Mouse (Mus musculus) forebrain, embryonic 10.5 days (tissue): ENCODE results near the gene Cchcr1. TPM values are rescaled to one million over a fixed set of nuclear protein-coding genes. Genes with fewer than 3 reads are reported as not detected.
A peak's percentile ranks its signal among the peaks of the same experiment; 100 is the strongest.
"Not testable (repeated sequence)": the region's sequence is repeated elsewhere in the genome, so short reads cannot be mapped to it uniquely, and the experiment has no call there.

ENCODE experiments used
- DNase-seq: peaks from one replicate; pipeline ENCODE4 v3.0.0-alpha.2; 2017; ENCODE audit warnings: low spot score; ENCODE audit errors: extremely low spot score
- H3K27ac ChIP-seq: fragments of 300-500 bp; sonication (generic); 2 replicates; pipeline ENCODE4 v1.5.1; 2016; ENCODE audit warnings: mild to moderate bottlenecking
- H3K27me3 ChIP-seq: fragments of 300-500 bp; sonication (generic); 2 replicates; pipeline ENCODE4 v1.6.1; 2016; ENCODE audit warnings: mild to moderate bottlenecking; ENCODE audit not compliant: poor library complexity, severe bottlenecking
- H3K36me3 ChIP-seq: fragments of 300-500 bp; sonication (generic); replicated peaks from 2 replicates; pipeline ENCODE4 v1.6.1; 2016; ENCODE audit warnings: mild to moderate bottlenecking, moderate library complexity
- H3K4me1 ChIP-seq: fragments of 300-500 bp; sonication (generic); 2 replicates; pipeline ENCODE4 v1.6.1; 2016
- H3K4me3 ChIP-seq: fragments of 300-500 bp; sonication (generic); 2 replicates; pipeline ENCODE4 v1.5.1; 2016; ENCODE audit warnings: mild to moderate bottlenecking, moderate library complexity
- H3K9me3 ChIP-seq: fragments of 300-500 bp; sonication (generic); 2 replicates; pipeline ENCODE4 v1.6.1; 2016; ENCODE audit warnings: mild to moderate bottlenecking, moderate library complexity
- WGBS: fragments of 180-500 bp; shearing (Covaris S2); methylation state at CpG from one replicate; pipeline ENCODE4 v1.1.7; 2016; 5-methylcytosine and 5-hydroxymethylcytosine counted together
- polyA plus RNA-seq: library from polyadenylated mRNA; unstranded; fragments of >200 nt; fragmentation: Nextera tagmentation; extraction: Ambion mirVana; gene quantifications from 2 replicates; pipeline ENCODE4 v1.2.1, GENCODE M21; 2016

Cchcr1 gene
- polyA plus RNA-seq = 21.6 and 26.1 TPM in 2 replicates

- peak within 1 kb of the TSS; percentile 88 for H3K27ac ChIP-seq
- peak within 1 kb of the TSS; percentile 70 for H3K4me3 ChIP-seq
- under 1% methylated on average over 67 of the region's 67 CpGs for WGBS
- peaks cover 9% of the 10 kb centered on the region for H3K27me3 ChIP-seq
- H3K4me1 ChIP-seq = peaks cover 38% of the 10 kb centered on the region
- peak; percentile 99 for DNase-seq
- no peaks in the 10 kb centered on the region for H3K9me3 ChIP-seq
- H3K36me3 ChIP-seq = peaks cover 37% of the 10 kb centered on the region
These were observed at the start of gene Cchcr1, which contains the start of gene Tcf19 for GRCm38 (mm10) chr17:35516652-35517500. Gene Cchcr1, plus strand, starts transcription at chr17:35517100. Gene Tcf19, minus strand, starts transcription at chr17:35516824.

GRCm38 (mm10) chr17:35468936-35469335 lies 48.0 kb upstream of the Cchcr1 start:
- H3K36me3 ChIP-seq, DNase-seq, H3K9me3 ChIP-seq, H3K4me3 ChIP-seq, H3K27ac ChIP-seq: not testable (repeated sequence)
- WGBS = 71% methylated on average over 3 of the region's 3 CpGs
- H3K4me1 ChIP-seq = peaks cover 13% of the 10 kb centered on the region
- peaks cover 51% of the 10 kb centered on the region for H3K27me3 ChIP-seq

- peak within 1 kb of the TSS; percentile 56 for H3K4me3 ChIP-seq
- H3K4me1 ChIP-seq = peaks cover 13% of the 10 kb centered on the region
- peak; percentile 19 for DNase-seq
- H3K36me3 ChIP-seq = no peaks in the 10 kb centered on the region
- 2% methylated on average over 71 of the region's 80 CpGs for WGBS
- 0 out of 2 replicates have a peak within 1 kb of the TSS, but pooled peaks have one; percentile 8 for H3K27ac ChIP-seq
- peaks cover 54% of the 10 kb centered on the region for H3K27me3 ChIP-seq
- H3K9me3 ChIP-seq = no peaks in the 10 kb centered on the region
These were observed 46.8 kb upstream of the Cchcr1 start, which contains the start of gene H2-Q10 for GRCm38 (mm10) chr17:35469842-35470751. Gene H2-Q10, plus strand, starts transcription at chr17:35470089.

GRCm38 (mm10) chr17:35484066-35484465 lies 32.8 kb upstream of the Cchcr1 start:
- Histone ChIP-seq H3K36me3 (no peaks in the 10 kb centered on the region), H3K27ac (no peak overlapping the region), H3K4me3 (no peak overlapping the region), H3K9me3 (no peaks in the 10 kb centered on the region), H3K4me1 (peaks cover 4% of the 10 kb centered on the region), H3K27me3 (no peaks in the 10 kb centered on the region)
- DNase-seq = peak; percentile 45
- WGBS = 3% methylated on average over 9 of the region's 9 CpGs

GRCm38 (mm10) chr17:35485702-35486101 lies 31.2 kb upstream of the Cchcr1 start:
- Histone ChIP-seq H3K4me1 (peaks cover 10% of the 10 kb centered on the region), H3K9me3 (no peaks in the 10 kb centered on the region), H3K27ac (no peak overlapping the region; the same call in 1 of the 2 replicates), H3K4me3 (no peak overlapping the region), H3K36me3 (no peaks in the 10 kb centered on the region), H3K27me3 (no peaks in the 10 kb centered on the region)
- WGBS = 47% methylated on average over 4 of the region's 4 CpGs
- no peak for DNase-seq

- Histone ChIP-seq H3K36me3 (no peaks in the 10 kb centered on the region), H3K27me3 (no peaks in the 10 kb centered on the region), H3K27ac (no peak overlapping the region), H3K9me3 (no peaks in the 10 kb centered on the region), H3K4me1 (peaks cover 10% of the 10 kb centered on the region), H3K4me3 (no peak overlapping the region)
- DNase-seq = no peak
- WGBS = 75% methylated on average over 10 of the region's 10 CpGs
These were observed 30.2 kb upstream of the Cchcr1 start for GRCm38 (mm10) chr17:35486726-35487125.

- Histone ChIP-seq H3K9me3 (no peaks in the 10 kb centered on the region), H3K4me3 (no peak overlapping the region), H3K4me1 (peaks cover 10% of the 10 kb centered on the region), H3K27me3 (no peaks in the 10 kb centered on the region), H3K36me3 (no peaks in the 10 kb centered on the region), H3K27ac (no peak overlapping the region)
- DNase-seq = no peak
- WGBS = 93% methylated on average over 2 of the region's 2 CpGs
These were observed 28.9 kb upstream of the Cchcr1 start for GRCm38 (mm10) chr17:35488041-35488440.

- whole genome bisulfite sequencing = 53% methylated on average over 5 of the region's 5 CpGs
- Histone ChIP-seq H3K27ac (no peak overlapping the region), H3K4me3 (no peak overlapping the region)
These were observed 26.6 kb upstream of the Cchcr1 start for GRCm38 (mm10) chr17:35490320-35490719.

GRCm38 (mm10) chr17:35497124-35497523 lies 19.8 kb upstream of the Cchcr1 start:
- WGBS = 93% methylated on average over 7 of the region's 7 CpGs
- Histone ChIP-seq H3K9me3 (no peaks in the 10 kb centered on the region), H3K4me3 (no peak overlapping the region), H3K36me3 (no peaks in the 10 kb centered on the region), H3K4me1 (peaks cover 3% of the 10 kb centered on the region), H3K27ac (no peak overlapping the region), H3K27me3 (peaks cover 4% of the 10 kb centered on the region; the same call in 1 of the 2 replicates)
- DNase-seq = no peak

More at GRCm38 (mm10) chr17:35490320-35490719, 26.6 kb upstream of the Cchcr1 start:
- Histone ChIP-seq H3K4me1 (peaks cover 10% of the 10 kb centered on the region), H3K36me3 (no peaks in the 10 kb centered on the region), H3K9me3 (no peaks in the 10 kb centered on the region), H3K27me3 (no peaks in the 10 kb centered on the region)
- DNase-seq = no peak

- Histone ChIP-seq H3K4me1 (peaks cover 30% of the 10 kb centered on the region), H3K36me3 (no peaks in the 10 kb centered on the region), H3K27me3 (peaks cover 53% of the 10 kb centered on the region), H3K9me3 (0 out of 2 replicates have a peak, but pooled peaks cover 3% of the 10 kb centered on the region), H3K27ac (peak overlapping the region; percentile 51; the same call in 1 of the 2 replicates), H3K4me3 (no peak overlapping the region)
- 3% methylated on average over 6 of the region's 6 CpGs for WGBS
- no peak for DNase-seq
These were observed 14.7 kb upstream of the Cchcr1 start for GRCm38 (mm10) chr17:35502226-35502625.

- Histone ChIP-seq H3K9me3 (0 out of 2 replicates have a peak, but pooled peaks cover 3% of the 10 kb centered on the region), H3K27ac (no peak overlapping the region), H3K4me1 (peaks cover 30% of the 10 kb centered on the region), H3K4me3 (no peak overlapping the region), H3K27me3 (peaks cover 58% of the 10 kb centered on the region), H3K36me3 (no peaks in the 10 kb centered on the region)
- DNase-seq = no peak
- WGBS = 40% methylated on average over 5 of the region's 5 CpGs
These were observed 14.1 kb upstream of the Cchcr1 start for GRCm38 (mm10) chr17:35502762-35503161.

GRCm38 (mm10) chr17:35503849-35504248 lies 13.1 kb upstream of the Cchcr1 start:
- peaks cover 69% of the 10 kb centered on the region for H3K27me3 ChIP-seq
- H3K9me3 ChIP-seq = 0 out of 2 replicates have a peak, but pooled peaks cover 3% of the 10 kb centered on the region
- 17% methylated on average over 5 of the region's 5 CpGs for whole genome bisulfite sequencing
- no peak overlapping the region for H3K4me3 ChIP-seq
- no peaks in the 10 kb centered on the region for H3K36me3 ChIP-seq
- no peak overlapping the region for H3K27ac ChIP-seq
- DNase-seq = no peak
- peaks cover 31% of the 10 kb centered on the region for H3K4me1 ChIP-seq
